ENCODE assay signal across 8 mouse cellular contexts in the genomic region with DNA sequence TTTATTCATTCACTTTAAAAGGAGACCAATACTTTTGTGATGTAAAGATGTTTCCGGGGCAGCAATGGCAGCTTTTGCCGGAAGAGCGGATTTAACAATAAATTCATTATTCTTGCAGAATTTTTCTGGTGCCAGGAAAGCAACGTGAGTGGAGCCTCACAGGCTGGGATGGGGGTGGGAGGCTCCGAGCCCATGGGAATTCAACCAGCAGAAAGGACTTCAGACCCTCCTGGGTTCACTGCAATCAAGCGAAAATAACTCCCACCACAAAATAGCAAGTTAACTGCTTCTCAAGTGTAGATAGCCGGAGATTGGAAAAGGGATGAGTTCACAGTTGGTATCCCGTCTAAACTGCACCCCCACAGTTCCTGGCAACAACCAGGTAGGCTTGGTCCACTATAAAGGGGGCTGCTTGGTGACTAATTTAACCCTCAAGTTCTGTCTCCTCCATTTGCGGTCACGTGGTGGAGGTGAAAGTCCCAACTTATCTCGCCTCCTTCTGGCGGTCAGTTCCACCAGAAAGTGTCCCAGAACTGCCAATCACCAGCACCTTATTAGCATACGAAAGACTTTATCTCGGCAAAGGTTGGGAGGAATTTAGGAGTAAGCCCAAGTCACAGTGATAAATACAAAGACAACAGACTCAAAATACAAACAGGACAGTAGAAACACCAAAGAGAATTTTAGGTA.
DNase-seq lines count a peak whose midpoint lies in the region; ATAC-seq lines count a peak whose summit lies in the region.

No protein-coding gene starts in this region.

- 48% methylated on average over 14 of the region's 14 CpGs for WGBS in heart, embryonic 14.5 days
- 24% methylated on average over 14 of the region's 14 CpGs for WGBS in hindbrain, embryonic 13.5 days
- WGBS in midbrain, embryonic 10.5 days, result 61% methylated on average over 14 of the region's 14 CpGs

- DNase-seq in heart, adult 18-20 months, result no peak
- DNase-seq in brain, embryonic 18.5 days (ENCODE audit: low read depth, low spot score), result peak; percentile 47
- no peak for DNase-seq in midbrain, embryonic 10.5 days (ENCODE audit: low spot score)
- DNase-seq in urinary bladder, postnatal 14 days (ENCODE audit: low spot score), result no peak
- no peak for DNase-seq in adrenal gland, adult (ENCODE audit: inconsistent age in 2 of 2, low spot score in 1 of 2)
- no peak for DNase-seq in spleen, postnatal 36 days (ENCODE audit: low spot score in 2 of 2)

- peak overlapping the region; percentile 49 to 76; a peak in 2 of 4 replicates for H3K27ac ChIP-seq in heart, embryonic 14.5 days (replicated peaks in 1 of 2; ENCODE audit: control insufficient read depth in 1 of 2, insufficient read depth in 1 of 2, low read depth in 2 of 2, low read length in 2 of 2)
- H3K27ac ChIP-seq in hindbrain, embryonic 13.5 days, result peak overlapping the region; percentile 97
- peak overlapping the region; percentile 91 for H3K27ac ChIP-seq in midbrain, embryonic 10.5 days (replicated peaks)

- ATAC-seq in heart, embryonic 14.5 days (ENCODE audit: insufficient number of reproducible peaks, insufficient read depth, low FRiP score, low read depth), result no peak
- peak; percentile 60 for ATAC-seq in hindbrain, embryonic 13.5 days (ENCODE audit: low FRiP score)

- no peaks in the 10 kb centered on the region for H3K9me3 ChIP-seq in heart, embryonic 14.5 days (ENCODE audit: control insufficient read depth, low read length)
- H3K9me3 ChIP-seq in hindbrain, embryonic 13.5 days, result 0 out of 2 replicates have a peak, but pooled peaks cover 4% of the 10 kb centered on the region
- no peaks in the 10 kb centered on the region for H3K9me3 ChIP-seq in midbrain, embryonic 10.5 days (replicated peaks)

- no peak overlapping the region for H3K4me3 ChIP-seq in heart, embryonic 14.5 days (ENCODE audit: control insufficient read depth in 1 of 2, insufficient read depth in 1 of 2, low read depth in 1 of 2, low read length in 2 of 2)
- H3K4me3 ChIP-seq in hindbrain, embryonic 13.5 days, result peak overlapping the region; percentile 13; the same call in 1 of the 2 replicates
- H3K4me3 ChIP-seq in midbrain, embryonic 10.5 days, result peak overlapping the region; percentile 50; the same call in 1 of the 2 replicates

- no peak overlapping the region for H3K9ac ChIP-seq in heart, embryonic 14.5 days (ENCODE audit: low read length)
- H3K9ac ChIP-seq in hindbrain, embryonic 13.5 days, result no peak overlapping the region

- 0 out of 2 replicates have a peak overlapping the region, but pooled peaks have one; percentile 70 for H3K4me2 ChIP-seq in heart, embryonic 14.5 days (ENCODE audit: low read length)
- peak overlapping the region; percentile 55 for H3K4me2 ChIP-seq in hindbrain, embryonic 13.5 days

- H3K36me3 ChIP-seq in heart, embryonic 14.5 days (ENCODE audit: control insufficient read depth, insufficient read depth, low read length), result no peaks in the 10 kb centered on the region
- H3K36me3 ChIP-seq in hindbrain, embryonic 13.5 days, result no peaks in the 10 kb centered on the region
- no peaks in the 10 kb centered on the region for H3K36me3 ChIP-seq in midbrain, embryonic 10.5 days

- H3K4me1 ChIP-seq in heart, embryonic 14.5 days (ENCODE audit: control insufficient read depth in 2 of 2, insufficient read depth in 2 of 2, low read length in 2 of 2), result peaks cover 11 to 15% of the 10 kb centered on the region in 2 experiments
- peaks cover 19% of the 10 kb centered on the region for H3K4me1 ChIP-seq in hindbrain, embryonic 13.5 days (replicated peaks)
- H3K4me1 ChIP-seq in midbrain, embryonic 10.5 days, result peaks cover 19% of the 10 kb centered on the region

- H3K27me3 ChIP-seq in heart, embryonic 14.5 days (ENCODE audit: control insufficient read depth, insufficient read depth, low read length), result no peaks in the 10 kb centered on the region
- H3K27me3 ChIP-seq in hindbrain, embryonic 13.5 days, result no peaks in the 10 kb centered on the region
- no peaks in the 10 kb centered on the region for H3K27me3 ChIP-seq in midbrain, embryonic 10.5 days (ENCODE audit: low read depth, poor library complexity, severe bottlenecking)

Comparison
In these comparisons a context has a peak if more than half of its experiments do, and no peak if none do; other contexts are left out.
1. H3K4me3 ChIP-seq: peak in hindbrain, embryonic 13.5 days (single experiment) and midbrain, embryonic 10.5 days (single experiment); none in heart, embryonic 14.5 days (0 of 2).
2. Peak in every context shown above with its lines, with median percentiles within 50 percentile points of each other: H3K27ac ChIP-seq.